Mouse (Mus musculus) limb, embryonic 12.5 days (tissue): ENCODE results near the gene Aak1. TPM values are rescaled to one million over a fixed set of nuclear protein-coding genes. Genes with fewer than 3 reads are reported as not detected.

Experiments
- ATAC-seq: fragments of 200-750 bp; cut with Nextera tagmentation; 2 replicates; pipeline ENCODE4 v1.8.0; 2017; ENCODE audit warnings: low read depth, moderate TSS enrichment; ENCODE audit not compliant: insufficient number of reproducible peaks, insufficient read depth, low FRiP score, low TSS enrichment
- H3K27ac ChIP-seq: fragments of 300-500 bp; sonication (generic); 2 replicates; pipeline ENCODE4 v1.5.1; 2016; ENCODE audit warnings: mild to moderate bottlenecking, moderate library complexity
- H3K27me3 ChIP-seq: fragments of 300-500 bp; sonication (generic); 2 replicates; pipeline ENCODE4 v1.6.1; 2016; ENCODE audit warnings: mild to moderate bottlenecking, moderate library complexity
- H3K36me3 ChIP-seq: fragments of 300-500 bp; sonication (generic); 2 replicates; pipeline ENCODE4 v1.6.1; 2016; ENCODE audit warnings: mild to moderate bottlenecking, moderate library complexity
- H3K4me1 ChIP-seq: fragments of 300-500 bp; sonication (generic); replicated peaks from 2 replicates; pipeline ENCODE4 v1.6.1; 2016
- H3K4me2 ChIP-seq: fragments of 300-500 bp; sonication (generic); 2 replicates; pipeline ENCODE4 v1.6.1; 2016; ENCODE audit warnings: mild to moderate bottlenecking, moderate library complexity
- H3K4me3 ChIP-seq: fragments of 300-500 bp; sonication (generic); replicated peaks from 2 replicates; pipeline ENCODE4 v1.5.1; 2016; ENCODE audit warnings: mild to moderate bottlenecking
- H3K9ac ChIP-seq: fragments of 300-500 bp; sonication (generic); replicated peaks from 2 replicates; pipeline ENCODE4 v1.6.1; 2016; ENCODE audit warnings: mild to moderate bottlenecking, moderate library complexity
- H3K9me3 ChIP-seq: fragments of 300-500 bp; sonication (generic); 2 replicates; pipeline ENCODE4 v1.6.1; 2016; ENCODE audit warnings: mild to moderate bottlenecking, moderate library complexity
- WGBS: fragments of 180-500 bp; shearing (Covaris S2); methylation state at CpG from one replicate; pipeline ENCODE4 v1.1.7; 2016; 5-methylcytosine and 5-hydroxymethylcytosine counted together
- polyA plus RNA-seq: library from polyadenylated mRNA; unstranded; fragments of >200 nt; fragmentation: Nextera tagmentation; extraction: Ambion mirVana; gene quantifications from 2 replicates; pipeline ENCODE4 v1.2.1, GENCODE M21; 2016

The Aak1 gene
- polyA plus RNA-seq, 1 experiment from 2014 or later, result 15.6 TPM

- no peak overlapping the region for H3K4me3 ChIP-seq
- no peaks in the 10 kb centered on the region for H3K9me3 ChIP-seq
- no peaks in the 10 kb centered on the region for H3K27me3 ChIP-seq
- no peak overlapping the region for H3K4me2 ChIP-seq
- H3K4me1 ChIP-seq, result peaks cover 17% of the 10 kb centered on the region
- no peak overlapping the region for H3K27ac ChIP-seq
- no peak for ATAC-seq
- peaks cover 7% of the 10 kb centered on the region for H3K36me3 ChIP-seq
- 86% methylated on average over 4 of the region's 4 CpGs for WGBS
- no peak overlapping the region for H3K9ac ChIP-seq
Observed at GRCm38 (mm10) chr6:86886803-86887202, 37.5 kb downstream of the Aak1 start.

DNA sequence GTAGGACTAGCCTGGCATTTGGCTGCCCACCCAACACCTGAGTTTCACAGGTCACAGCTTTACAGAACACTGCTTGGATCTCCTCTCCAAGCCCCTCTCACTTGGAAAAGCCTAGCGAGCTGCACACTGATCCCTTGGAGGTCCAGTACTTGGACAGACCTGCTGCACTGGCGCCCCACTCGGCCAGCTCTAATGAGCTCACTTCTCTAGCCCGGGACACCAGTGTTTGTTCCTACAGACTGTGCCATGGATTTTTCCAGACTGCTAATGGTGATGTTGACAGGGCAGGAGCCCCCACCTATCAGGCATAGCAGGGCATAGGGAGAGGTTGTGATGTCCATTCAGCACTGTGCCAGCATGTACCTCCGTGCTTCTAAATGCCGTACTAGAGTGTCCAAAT lies 48.2 kb downstream of the Aak1 start:
- H3K9me3 ChIP-seq, result no peaks in the 10 kb centered on the region
- H3K27me3 ChIP-seq, result no peaks in the 10 kb centered on the region
- H3K36me3 ChIP-seq, result no peaks in the 10 kb centered on the region; the same call in 1 of the 2 replicates
- ATAC-seq, result no peak
- no peak overlapping the region for H3K4me3 ChIP-seq
- WGBS, result 88% methylated on average over 6 of the region's 6 CpGs
- H3K9ac ChIP-seq, result no peak overlapping the region
- H3K27ac ChIP-seq, result no peak overlapping the region
- H3K4me1 ChIP-seq, result peaks cover 5% of the 10 kb centered on the region; the same call in 1 of the 2 replicates
- H3K4me2 ChIP-seq, result no peak overlapping the region

GRCm38 (mm10) chr6:86899053-86899452 lies 49.7 kb downstream of the Aak1 start:
- Histone ChIP-seq H3K4me3 (no peak overlapping the region), H3K9me3 (no peaks in the 10 kb centered on the region), H3K4me2 (no peak overlapping the region), H3K4me1 (peaks cover 5% of the 10 kb centered on the region; the same call in 1 of the 2 replicates), H3K36me3 (no peaks in the 10 kb centered on the region), H3K27ac (no peak overlapping the region), H3K27me3 (no peaks in the 10 kb centered on the region), H3K9ac (no peak overlapping the region)
- no peak for ATAC-seq
- 49% methylated on average over 3 of the region's 3 CpGs for WGBS

DNA sequence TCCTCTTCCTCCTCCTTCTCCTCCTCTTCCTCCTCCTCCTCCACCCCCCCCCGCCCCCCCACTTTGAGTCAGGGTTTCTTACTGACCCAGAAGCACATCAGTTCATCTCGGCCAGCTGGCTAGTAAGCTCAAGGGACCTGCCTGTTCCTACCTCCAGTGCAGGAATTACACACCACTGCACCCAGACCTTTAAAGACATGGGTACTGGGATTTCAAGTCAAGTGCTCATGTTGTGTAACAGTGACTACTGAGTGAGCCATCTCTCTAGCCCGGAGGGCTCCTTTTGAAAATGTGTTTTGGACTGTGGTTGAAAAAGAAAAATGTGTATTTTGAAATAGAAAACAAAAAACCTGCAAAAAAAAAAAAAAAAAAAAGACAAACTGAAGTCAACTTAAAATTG lies 50.6 kb downstream of the Aak1 start:
- Histone ChIP-seq H3K4me2 (no peak overlapping the region), H3K27ac (no peak overlapping the region), H3K4me3 (no peak overlapping the region), H3K4me1 (peaks cover 5% of the 10 kb centered on the region; the same call in 1 of the 2 replicates), H3K9me3 (no peaks in the 10 kb centered on the region), H3K27me3 (no peaks in the 10 kb centered on the region), H3K36me3 (no peaks in the 10 kb centered on the region), H3K9ac (no peak overlapping the region)
- 88% methylated on average over 2 of the region's 3 CpGs for WGBS
- ATAC-seq, result no peak

DNA sequence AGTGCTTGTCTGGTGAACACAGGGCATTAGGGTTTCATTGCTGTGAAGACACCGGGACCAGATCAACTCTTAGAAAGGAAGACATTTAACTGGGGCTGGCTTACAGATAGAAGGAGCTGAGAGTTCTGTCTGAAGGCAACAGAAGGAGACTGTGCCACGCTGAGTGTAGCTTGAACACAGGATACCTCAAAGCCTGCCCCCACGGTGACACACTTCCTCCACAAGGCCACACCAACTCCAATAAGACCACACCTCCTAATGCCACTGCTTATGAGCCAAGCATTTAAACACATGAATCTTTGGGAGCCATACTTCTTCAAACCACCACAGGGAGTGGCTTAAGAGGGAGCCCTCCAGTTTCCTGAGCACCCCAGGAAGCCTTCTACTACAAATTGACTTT lies 51.2 kb downstream of the Aak1 start:
- ATAC-seq, result no peak
- H3K4me3 ChIP-seq, result no peak overlapping the region

GRCm38 (mm10) chr6:86905500-86905899 lies 56.2 kb downstream of the Aak1 start:
- H3K9ac ChIP-seq, result no peak overlapping the region
- no peaks in the 10 kb centered on the region for H3K9me3 ChIP-seq
- no peaks in the 10 kb centered on the region for H3K27me3 ChIP-seq
- H3K36me3 ChIP-seq, result no peaks in the 10 kb centered on the region
- no peak for ATAC-seq
- H3K27ac ChIP-seq, result no peak overlapping the region
- H3K4me2 ChIP-seq, result no peak overlapping the region
- WGBS, result 71% methylated on average over 2 of the region's 2 CpGs
- no peak overlapping the region for H3K4me3 ChIP-seq
- H3K4me1 ChIP-seq, result no peaks in the 10 kb centered on the region

More for the DNA sequence above, 51.2 kb downstream of the Aak1 start:
- no peaks in the 10 kb centered on the region for H3K36me3 ChIP-seq
- H3K9ac ChIP-seq, result no peak overlapping the region
- no peak overlapping the region for H3K27ac ChIP-seq
- H3K27me3 ChIP-seq, result no peaks in the 10 kb centered on the region
- 83% methylated on average over 3 of the region's 3 CpGs for whole genome bisulfite sequencing
- no peaks in the 10 kb centered on the region for H3K9me3 ChIP-seq
- H3K4me2 ChIP-seq, result no peak overlapping the region
- peaks cover 5% of the 10 kb centered on the region; the same call in 1 of the 2 replicates for H3K4me1 ChIP-seq

- Histone ChIP-seq H3K4me1 (no peaks in the 10 kb centered on the region), H3K27ac (no peak overlapping the region), H3K36me3 (no peaks in the 10 kb centered on the region), H3K9me3 (no peaks in the 10 kb centered on the region), H3K9ac (no peak overlapping the region), H3K4me2 (no peak overlapping the region), H3K27me3 (no peaks in the 10 kb centered on the region), H3K4me3 (no peak overlapping the region)
- ATAC-seq, result no peak
- WGBS, result 93% methylated on average over 2 of the region's 2 CpGs
Observed at GRCm38 (mm10) chr6:86907191-86907590, 57.9 kb downstream of the Aak1 start.

DNA sequence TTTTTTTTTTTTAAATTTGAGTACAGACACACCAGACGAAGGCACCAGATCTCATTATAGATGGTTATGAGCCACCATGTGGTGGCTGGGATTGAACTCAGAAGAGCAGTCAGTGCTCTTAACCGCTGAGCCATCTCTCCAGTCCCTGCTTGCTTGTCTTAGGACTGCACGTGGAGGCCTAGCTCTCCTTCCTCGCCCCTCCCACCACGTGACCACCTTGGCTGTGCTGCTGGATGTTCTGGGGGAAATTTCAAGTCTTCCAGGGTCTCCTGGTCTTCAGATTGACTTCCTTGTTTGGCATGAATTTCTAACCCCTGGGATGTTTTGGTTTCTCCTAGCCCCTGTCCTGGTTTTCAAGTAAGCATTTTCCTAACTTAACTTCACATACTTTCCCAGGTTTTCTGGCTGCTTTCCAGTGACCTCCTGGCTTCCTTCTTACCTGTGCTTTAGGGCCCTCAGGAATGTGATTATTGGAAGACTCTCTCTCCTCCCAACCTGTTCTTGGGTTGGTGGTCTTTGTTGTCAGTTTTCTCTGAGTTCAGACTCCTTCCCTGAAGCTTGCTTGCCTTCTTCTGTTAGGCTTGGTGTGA lies 59.3 kb downstream of the Aak1 start:
- Histone ChIP-seq H3K36me3 (no peaks in the 10 kb centered on the region), H3K27me3 (no peaks in the 10 kb centered on the region), H3K9me3 (no peaks in the 10 kb centered on the region), H3K4me1 (no peaks in the 10 kb centered on the region), H3K9ac (no peak overlapping the region), H3K4me2 (no peak overlapping the region), H3K27ac (no peak overlapping the region), H3K4me3 (no peak overlapping the region)
- no peak for ATAC-seq
- 66% methylated on average over 5 of the region's 5 CpGs for WGBS

- H3K4me1 ChIP-seq, result no peaks in the 10 kb centered on the region
- H3K36me3 ChIP-seq, result peaks cover 2% of the 10 kb centered on the region; the same call in 1 of the 2 replicates
- H3K4me2 ChIP-seq, result no peak overlapping the region
- no peak overlapping the region for H3K27ac ChIP-seq
- no peaks in the 10 kb centered on the region for H3K9me3 ChIP-seq
- H3K9ac ChIP-seq, result no peak overlapping the region
- no peaks in the 10 kb centered on the region for H3K27me3 ChIP-seq
- no peak for ATAC-seq
- no peak overlapping the region for H3K4me3 ChIP-seq
- WGBS, result 84% methylated on average over 7 of the region's 7 CpGs
Observed at GRCm38 (mm10) chr6:86909881-86910280, 60.6 kb downstream of the Aak1 start.

DNA sequence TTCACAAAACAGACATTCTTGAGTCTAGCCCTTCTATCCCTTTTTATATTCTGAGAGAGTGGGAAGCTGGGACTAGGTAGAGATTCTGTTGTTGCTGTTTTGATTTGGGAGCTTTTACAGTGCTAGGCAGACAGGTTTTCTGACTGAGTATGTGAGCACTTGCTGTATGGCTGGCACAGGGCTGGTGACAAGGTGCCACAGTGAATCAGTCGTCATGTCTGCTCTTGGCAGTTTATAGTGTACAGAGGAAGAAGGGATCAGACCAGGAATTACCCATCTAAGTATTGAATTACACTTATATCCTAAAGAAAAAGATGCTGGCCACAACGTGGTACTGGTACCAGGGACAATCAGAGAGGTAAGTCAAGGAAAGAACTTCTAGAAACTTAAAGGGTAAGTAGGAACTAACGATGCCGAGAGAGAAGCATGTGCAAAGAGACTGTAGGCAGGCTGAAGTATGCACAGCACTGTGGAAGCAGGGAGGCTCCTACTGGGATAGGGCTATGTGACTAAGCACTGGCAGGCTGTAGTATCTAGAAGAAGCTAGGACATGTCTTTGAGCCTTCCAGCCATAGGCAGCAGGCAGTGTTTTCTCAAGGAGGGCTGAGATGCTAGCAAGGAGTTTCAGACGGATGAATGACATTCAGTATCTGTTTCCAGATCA lies 67.0 kb downstream of the Aak1 start:
- H3K9ac ChIP-seq, result no peak overlapping the region
- H3K27ac ChIP-seq, result no peak overlapping the region
- no peak overlapping the region for H3K4me3 ChIP-seq
- peaks cover 4% of the 10 kb centered on the region; the same call in 1 of the 2 replicates for H3K4me1 ChIP-seq
- H3K27me3 ChIP-seq, result no peaks in the 10 kb centered on the region
- H3K36me3 ChIP-seq, result peaks cover 4% of the 10 kb centered on the region; the same call in 1 of the 2 replicates
- no peaks in the 10 kb centered on the region for H3K9me3 ChIP-seq
- ATAC-seq, result no peak
- H3K4me2 ChIP-seq, result no peak overlapping the region
- WGBS, result 76% methylated on average over 5 of the region's 5 CpGs

GRCm38 (mm10) chr6:86917231-86917630 lies 67.9 kb downstream of the Aak1 start:
- H3K4me3 ChIP-seq, result no peak overlapping the region
- no peak for ATAC-seq

More at GRCm38 (mm10) chr6:86917231-86917630, 67.9 kb downstream of the Aak1 start:
- Histone ChIP-seq H3K36me3 (peaks cover 4% of the 10 kb centered on the region; the same call in 1 of the 2 replicates), H3K9ac (no peak overlapping the region), H3K27me3 (no peaks in the 10 kb centered on the region), H3K4me2 (no peak overlapping the region), H3K27ac (no peak overlapping the region), H3K4me1 (peaks cover 4% of the 10 kb centered on the region; the same call in 1 of the 2 replicates), H3K9me3 (no peaks in the 10 kb centered on the region)
- 71% methylated on average over 4 of the region's 4 CpGs for WGBS
